Mouse (Mus musculus): Measurements from ENCODE around the gene Vmn1r21. TPM values are rescaled to one million over a fixed set of nuclear protein-coding genes. Genes with fewer than 3 reads are reported as not detected.
"Not testable (repeated sequence)": the region's sequence is repeated elsewhere in the genome, so short reads cannot be mapped to it uniquely, and the experiment has no call there.

Gene Vmn1r21
- polyA plus RNA-seq (2015; fragmentation: Nextera tagmentation; extraction: Ambion mirVana) = not detected in 2 replicates

- H3K4me3 ChIP-seq (ENCODE audit: low read length) = no peak within 1 kb of the TSS
- no peak within 1 kb of the TSS for H3K9ac ChIP-seq (ENCODE audit: low read length)
- no peaks in the 10 kb centered on the region for H3K27me3 ChIP-seq (ENCODE audit: control insufficient read depth, insufficient read depth, low read length)
- H3K4me1 ChIP-seq (ENCODE audit: control insufficient read depth, insufficient read depth, low read length) = no peaks in the 10 kb centered on the region
- no peak within 1 kb of the TSS for H3K4me2 ChIP-seq (ENCODE audit: low read depth, low read length)
- H3K36me3 ChIP-seq (ENCODE audit: control insufficient read depth, insufficient read depth) = no peaks in the 10 kb centered on the region
- no peaks in the 10 kb centered on the region for H3K9me3 ChIP-seq (replicated peaks; ENCODE audit: control insufficient read depth, low read length)
- H3K27ac ChIP-seq (ENCODE audit: low read length) = no peak within 1 kb of the TSS
- 58% methylated on average over 1 of the region's 1 CpGs for WGBS
- no peak for ATAC-seq (replicated peaks; ENCODE audit: extremely low read depth, insufficient read depth, low FRiP score)
Measured at GRCm38 (mm10) chr6:57850286-57850685, at the start of gene Vmn1r21. TSS of gene Vmn1r21 (minus strand) at chr6:57850343.

- Histone ChIP-seq H3K4me1 (ENCODE audit: control insufficient read depth, insufficient read depth, low read length) (no peaks in the 10 kb centered on the region), H3K9me3 (replicated peaks; ENCODE audit: control insufficient read depth, low read length) (no peaks in the 10 kb centered on the region), H3K4me2 (ENCODE audit: low read depth, low read length) (peak overlapping the region; percentile 29; the same call in 1 of the 2 replicates), H3K4me3 (ENCODE audit: low read length) (no peak overlapping the region), H3K27me3 (ENCODE audit: control insufficient read depth, insufficient read depth, low read length) (no peaks in the 10 kb centered on the region), H3K27ac (ENCODE audit: low read length) (no peak overlapping the region), H3K36me3 (ENCODE audit: control insufficient read depth, insufficient read depth) (no peaks in the 10 kb centered on the region), H3K9ac (ENCODE audit: low read length) (no peak overlapping the region)
- ATAC-seq (replicated peaks; ENCODE audit: extremely low read depth, insufficient read depth, low FRiP score) = peak; percentile 67
- WGBS = 47% methylated on average over 6 of the region's 6 CpGs
Measured at GRCm38 (mm10) chr6:57859043-57860042, 9.2 kb upstream of the Vmn1r21 start.

GRCm38 (mm10) chr6:57851177-57851576 lies 1.0 kb upstream of the Vmn1r21 start:
- not testable (repeated sequence) for H3K36me3 ChIP-seq (ENCODE audit: control insufficient read depth, insufficient read depth); H3K4me2 ChIP-seq (ENCODE audit: low read depth, low read length); H3K4me3 ChIP-seq (ENCODE audit: low read length); H3K27me3 ChIP-seq (ENCODE audit: control insufficient read depth, insufficient read depth, low read length); H3K9ac ChIP-seq (ENCODE audit: low read length); H3K4me1 ChIP-seq (ENCODE audit: control insufficient read depth, insufficient read depth, low read length); H3K27ac ChIP-seq (ENCODE audit: low read length); H3K9me3 ChIP-seq (replicated peaks; ENCODE audit: control insufficient read depth, low read length); ATAC-seq (replicated peaks; ENCODE audit: extremely low read depth, insufficient read depth, low FRiP score)
- WGBS = 85% methylated on average over 5 of the region's 5 CpGs

GRCm38 (mm10) chr6:57839693-57840408 lies 10.3 kb downstream of the Vmn1r21 start:
- no peak for ATAC-seq (replicated peaks; ENCODE audit: extremely low read depth, insufficient read depth, low FRiP score)
- H3K4me3 ChIP-seq (ENCODE audit: low read length) = no peak overlapping the region
- H3K27ac ChIP-seq (ENCODE audit: low read length) = no peak overlapping the region
- H3K4me1 ChIP-seq (ENCODE audit: control insufficient read depth, insufficient read depth, low read length) = no peaks in the 10 kb centered on the region
- no peak overlapping the region for H3K9ac ChIP-seq (ENCODE audit: low read length)
- H3K4me2 ChIP-seq (ENCODE audit: low read depth, low read length) = no peak overlapping the region
- WGBS = 63% methylated on average over 2 of the region's 2 CpGs
- no peaks in the 10 kb centered on the region for H3K36me3 ChIP-seq (ENCODE audit: control insufficient read depth, insufficient read depth)
- H3K27me3 ChIP-seq (ENCODE audit: control insufficient read depth, insufficient read depth, low read length) = no peaks in the 10 kb centered on the region
- no peaks in the 10 kb centered on the region for H3K9me3 ChIP-seq (replicated peaks; ENCODE audit: control insufficient read depth, low read length)

- ATAC-seq (replicated peaks; ENCODE audit: extremely low read depth, insufficient read depth, low FRiP score) = no peak
- peaks cover 5% of the 10 kb centered on the region for H3K4me1 ChIP-seq (ENCODE audit: control insufficient read depth, insufficient read depth, low read length)
- H3K27ac ChIP-seq (ENCODE audit: low read length) = peak overlapping the region; percentile 91
- peak overlapping the region; percentile 97 for H3K4me3 ChIP-seq (ENCODE audit: low read length)
- peak overlapping the region; percentile 79 for H3K4me2 ChIP-seq (ENCODE audit: low read depth, low read length)
- H3K27me3 ChIP-seq (ENCODE audit: control insufficient read depth, insufficient read depth, low read length) = no peaks in the 10 kb centered on the region
- H3K9ac ChIP-seq (ENCODE audit: low read length) = peak overlapping the region; percentile 99
- WGBS = 10% methylated on average over 5 of the region's 5 CpGs
- no peaks in the 10 kb centered on the region for H3K9me3 ChIP-seq (replicated peaks; ENCODE audit: control insufficient read depth, low read length)
- H3K36me3 ChIP-seq (ENCODE audit: control insufficient read depth, insufficient read depth) = no peaks in the 10 kb centered on the region
Measured at GRCm38 (mm10) chr6:57825259-57825715, 24.9 kb downstream of the Vmn1r21 start.

GRCm38 (mm10) chr6:57824422-57825258 lies 25.5 kb downstream of the Vmn1r21 start, which contains the start of gene Vopp1:
TSS of gene Vopp1 (minus strand) at chr6:57825159.
- Histone ChIP-seq H3K4me2 (ENCODE audit: low read depth, low read length) (peak within 1 kb of the TSS; percentile 79), H3K27ac (ENCODE audit: low read length) (peak within 1 kb of the TSS; percentile 91), H3K9ac (ENCODE audit: low read length) (peak within 1 kb of the TSS; percentile 99), H3K27me3 (ENCODE audit: control insufficient read depth, insufficient read depth, low read length) (no peaks in the 10 kb centered on the region), H3K9me3 (replicated peaks; ENCODE audit: control insufficient read depth, low read length) (no peaks in the 10 kb centered on the region), H3K4me1 (ENCODE audit: control insufficient read depth, insufficient read depth, low read length) (peaks cover 5% of the 10 kb centered on the region), H3K36me3 (ENCODE audit: control insufficient read depth, insufficient read depth) (no peaks in the 10 kb centered on the region), H3K4me3 (ENCODE audit: low read length) (peak within 1 kb of the TSS; percentile 97)
- ATAC-seq (replicated peaks; ENCODE audit: extremely low read depth, insufficient read depth, low FRiP score) = peak; percentile 87
- WGBS = under 1% methylated on average over 81 of the region's 87 CpGs

GRCm38 (mm10) chr6:57823461-57823860 lies 26.7 kb downstream of the Vmn1r21 start:
- Histone ChIP-seq H3K9ac (ENCODE audit: low read length) (no peak overlapping the region), H3K27ac (ENCODE audit: low read length) (no peak overlapping the region), H3K4me1 (ENCODE audit: control insufficient read depth, insufficient read depth, low read length) (peaks cover 5% of the 10 kb centered on the region), H3K4me3 (ENCODE audit: low read length) (no peak overlapping the region), H3K4me2 (ENCODE audit: low read depth, low read length) (peak overlapping the region; percentile 41; the same call in 1 of the 2 replicates), H3K36me3 (ENCODE audit: control insufficient read depth, insufficient read depth) (no peaks in the 10 kb centered on the region), H3K9me3 (replicated peaks; ENCODE audit: control insufficient read depth, low read length) (no peaks in the 10 kb centered on the region), H3K27me3 (ENCODE audit: control insufficient read depth, insufficient read depth, low read length) (no peaks in the 10 kb centered on the region)
- no peak for ATAC-seq (replicated peaks; ENCODE audit: extremely low read depth, insufficient read depth, low FRiP score)
- WGBS = 29% methylated on average over 3 of the region's 3 CpGs

- no peak overlapping the region for H3K9ac ChIP-seq (ENCODE audit: low read length)
- no peak overlapping the region for H3K27ac ChIP-seq (ENCODE audit: low read length)
- peaks cover 5% of the 10 kb centered on the region for H3K4me1 ChIP-seq (ENCODE audit: control insufficient read depth, insufficient read depth, low read length)
- H3K9me3 ChIP-seq (replicated peaks; ENCODE audit: control insufficient read depth, low read length) = no peaks in the 10 kb centered on the region
- ATAC-seq (replicated peaks; ENCODE audit: extremely low read depth, insufficient read depth, low FRiP score) = no peak
- 60% methylated on average over 5 of the region's 5 CpGs for WGBS
- peak overlapping the region; percentile 41; the same call in 1 of the 2 replicates for H3K4me2 ChIP-seq (ENCODE audit: low read depth, low read length)
- H3K4me3 ChIP-seq (ENCODE audit: low read length) = no peak overlapping the region
- H3K27me3 ChIP-seq (ENCODE audit: control insufficient read depth, insufficient read depth, low read length) = no peaks in the 10 kb centered on the region
- H3K36me3 ChIP-seq (ENCODE audit: control insufficient read depth, insufficient read depth) = no peaks in the 10 kb centered on the region
Measured at GRCm38 (mm10) chr6:57822648-57823410, 27.3 kb downstream of the Vmn1r21 start.

Data from heart, embryonic 16.5 days (tissue).